Mouse (Mus musculus) ZHBTc4 (cell line): ENCODE measurements around the gene Ppp1r27.
"Not testable (repeated sequence)": the region's sequence is repeated elsewhere in the genome, so short reads cannot be mapped to it uniquely, and the experiment has no call there.

Source experiments
- DNase-seq: peaks from one replicate; pipeline ENCODE4 v3.0.0-alpha.2; 2011; ENCODE audit warnings: low read depth, low spot score

The Ppp1r27 gene

DNA sequence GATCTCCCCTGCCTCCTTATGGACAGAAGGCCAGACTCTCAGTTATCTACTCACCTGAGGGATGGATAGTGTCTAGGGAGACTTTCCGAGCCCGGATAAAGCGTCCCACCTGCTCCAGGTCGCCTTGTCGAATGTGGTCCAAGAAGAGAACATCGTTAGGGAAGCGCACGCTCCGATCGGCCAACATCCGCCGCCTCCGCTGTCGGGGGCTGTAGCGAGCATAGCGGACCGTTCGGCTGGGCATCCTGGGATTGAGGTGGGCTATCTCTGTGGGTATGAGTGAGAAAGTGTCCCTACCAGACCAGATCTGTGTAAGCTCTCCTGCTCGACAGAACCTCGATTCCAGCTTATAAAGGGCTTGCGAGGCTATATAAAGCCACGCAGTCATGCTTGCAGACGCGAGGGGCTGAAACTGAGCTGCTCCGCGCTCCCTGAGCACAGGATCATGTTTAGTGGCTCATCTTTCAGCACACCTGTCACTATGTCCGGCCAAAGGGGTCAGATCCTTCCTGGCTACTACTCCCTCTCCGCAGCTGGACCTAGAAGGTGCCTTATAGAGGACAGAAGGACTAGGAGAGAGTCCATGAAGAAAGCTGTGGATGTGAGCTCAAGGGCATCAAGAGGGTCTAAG, at the start of gene Ppp1r27:
Gene Ppp1r27 (minus strand): TSS at position 323 of the 631 bp plus-strand sequence.
- DNase-seq: peak; percentile 23

DNA sequence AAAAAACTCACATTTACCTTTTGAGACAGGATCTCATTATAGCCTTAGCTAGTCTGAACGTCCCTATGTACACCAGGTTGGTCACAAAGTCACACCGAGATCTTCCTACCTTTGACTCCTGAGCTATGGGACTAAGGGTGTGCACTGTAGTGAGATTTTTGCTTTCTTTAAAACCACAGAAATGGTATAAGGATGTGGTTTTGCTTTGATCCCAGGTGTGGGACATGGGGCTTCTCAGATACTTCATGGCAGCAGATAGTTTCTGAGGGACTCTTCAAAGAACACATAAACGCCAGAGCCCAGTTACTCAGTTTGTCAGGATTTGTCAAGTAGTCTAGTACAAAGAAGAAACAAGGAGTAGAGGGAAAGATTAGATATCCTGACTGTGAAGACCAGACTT, 49.8 kb upstream of the Ppp1r27 start:
- DNase-seq: no peak

- no peak for DNase-seq
These were observed 48.1 kb upstream of the Ppp1r27 start for GRCm38 (mm10) chr11:120598990-120599549.

- peak; percentile 98 for DNase-seq
These were observed 47.5 kb upstream of the Ppp1r27 start, which contains the start of the genes Alyref and Anapc11 for GRCm38 (mm10) chr11:120598283-120598989. Alyref (minus strand) TSS chr11:120598365. Anapc11 (plus strand) TSS chr11:120598421.

- DNase-seq: peak; percentile 54
These were observed 46.6 kb upstream of the Ppp1r27 start for GRCm38 (mm10) chr11:120597240-120598235.

- no peak for DNase-seq
These were observed 37.6 kb upstream of the Ppp1r27 start for GRCm38 (mm10) chr11:120588531-120588930.

GRCm38 (mm10) chr11:120583937-120584336, 33.0 kb upstream of the Ppp1r27 start:
- peak; percentile 39 for DNase-seq

GRCm38 (mm10) chr11:120582982-120583293, 32.0 kb upstream of the Ppp1r27 start:
- DNase-seq: not testable (repeated sequence)

GRCm38 (mm10) chr11:120582268-120582981, 31.5 kb upstream of the Ppp1r27 start:
- DNase-seq: peak; percentile 57

DNA sequence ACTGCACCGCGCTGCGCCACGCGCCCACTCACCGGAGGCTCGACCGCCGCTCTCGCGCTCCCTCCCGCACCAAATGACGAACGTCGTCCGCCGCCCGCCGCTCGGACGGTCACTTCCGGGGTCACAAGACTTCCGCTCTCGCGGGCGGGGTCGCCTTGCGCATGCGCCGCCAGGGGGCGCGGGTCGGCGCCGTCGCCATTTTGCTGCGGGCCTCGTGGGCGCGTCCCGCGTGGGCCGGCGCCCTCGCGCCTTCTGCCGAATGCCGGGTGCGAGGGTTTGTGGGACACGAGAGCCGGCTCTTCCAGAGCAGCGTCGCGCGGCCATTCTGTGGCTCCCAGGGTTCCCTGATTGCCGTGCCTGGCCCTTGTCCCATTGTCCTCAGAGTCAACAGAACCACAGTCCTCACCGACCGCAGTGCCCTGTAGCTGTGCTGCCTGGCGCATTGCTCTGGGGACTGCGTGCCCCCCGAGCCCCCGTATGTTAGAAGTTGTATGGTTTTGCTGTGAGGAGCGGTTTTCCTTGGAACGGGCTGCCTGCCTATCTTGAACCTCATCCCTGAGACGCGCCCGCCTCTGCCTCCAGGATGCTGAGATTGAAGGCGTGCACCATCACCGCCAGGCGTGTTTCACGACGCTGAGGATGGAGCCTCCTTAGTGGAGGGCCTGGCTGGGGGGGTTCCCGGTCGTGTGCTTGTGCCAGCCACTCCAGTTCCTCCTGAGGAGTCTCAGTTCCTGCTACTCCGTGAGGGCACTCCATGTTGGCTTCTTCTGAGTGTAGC, 30.7 kb upstream of the Ppp1r27 start, which contains the start of gene Arhgdia:
Gene Arhgdia (minus strand): TSS at position 135 of the 778 bp plus-strand sequence.
- peak; percentile 90 for DNase-seq

GRCm38 (mm10) chr11:120580871-120581331, 30.0 kb upstream of the Ppp1r27 start:
- peak; percentile 61 for DNase-seq

DNA sequence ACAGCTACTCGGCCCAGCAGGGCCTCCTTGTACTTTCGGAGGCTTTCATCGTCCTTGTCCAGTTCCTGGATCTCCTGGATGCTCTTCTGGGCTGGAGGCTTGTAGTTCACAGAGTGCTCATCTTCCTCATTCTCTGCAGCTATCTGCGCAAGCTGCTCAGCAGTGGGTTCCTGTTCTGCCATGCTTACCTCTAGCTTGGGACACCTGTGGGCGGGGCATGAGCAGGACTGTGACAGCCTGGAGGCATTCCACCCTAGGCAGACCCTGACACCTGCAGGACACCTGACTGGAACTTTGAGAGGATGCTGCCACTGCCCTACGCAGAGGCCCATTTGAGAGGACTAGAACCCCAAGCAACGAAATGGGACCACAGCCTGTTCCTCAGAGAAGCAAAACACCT, 29.3 kb upstream of the Ppp1r27 start:
- DNase-seq: peak; percentile 29

GRCm38 (mm10) chr11:120579316-120580107, 28.6 kb upstream of the Ppp1r27 start:
- DNase-seq: peak; percentile 87

- no peak for DNase-seq
These were observed 27.8 kb upstream of the Ppp1r27 start for GRCm38 (mm10) chr11:120578694-120579243.

GRCm38 (mm10) chr11:120578024-120578693, 27.2 kb upstream of the Ppp1r27 start:
- DNase-seq: no peak

DNA sequence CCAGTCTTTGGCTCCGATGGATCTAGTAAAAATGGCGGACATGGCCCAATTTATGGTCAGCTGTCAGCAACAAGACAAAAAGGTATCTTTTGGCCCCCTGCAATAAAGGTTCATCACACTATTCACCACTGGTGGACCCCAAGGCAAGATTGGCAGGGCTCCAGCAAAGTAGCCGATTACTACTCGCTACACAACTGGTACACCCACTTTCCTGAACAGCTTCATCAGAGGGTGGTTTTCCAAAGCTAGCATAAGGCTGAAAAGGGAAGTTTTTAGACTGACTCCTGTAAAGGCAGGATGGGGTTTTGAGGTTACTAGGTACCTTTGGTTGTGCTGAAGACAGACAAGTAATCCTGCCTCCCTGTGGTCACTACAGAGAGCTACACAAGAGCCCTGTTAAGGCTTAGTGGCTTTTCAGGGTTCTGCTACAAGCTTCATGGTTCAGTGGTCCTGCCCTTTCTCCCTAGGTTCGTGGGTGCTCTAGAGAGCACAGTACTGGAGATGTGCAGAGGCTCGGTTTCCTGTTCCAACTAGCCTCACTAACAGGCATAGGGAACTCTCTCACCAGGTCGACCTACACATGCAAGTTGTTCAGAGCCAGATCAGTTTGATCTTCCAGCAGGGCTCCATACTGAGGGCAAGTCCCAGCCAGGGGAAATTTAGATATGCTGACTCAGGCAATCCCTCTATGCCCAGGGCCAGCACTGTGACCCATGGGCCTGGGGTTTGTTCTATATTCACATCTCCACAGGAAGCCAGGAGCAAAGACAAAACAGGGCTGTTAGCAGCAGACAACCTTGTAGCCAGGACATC, 26.5 kb upstream of the Ppp1r27 start:
- DNase-seq: peak; percentile 60

DNA sequence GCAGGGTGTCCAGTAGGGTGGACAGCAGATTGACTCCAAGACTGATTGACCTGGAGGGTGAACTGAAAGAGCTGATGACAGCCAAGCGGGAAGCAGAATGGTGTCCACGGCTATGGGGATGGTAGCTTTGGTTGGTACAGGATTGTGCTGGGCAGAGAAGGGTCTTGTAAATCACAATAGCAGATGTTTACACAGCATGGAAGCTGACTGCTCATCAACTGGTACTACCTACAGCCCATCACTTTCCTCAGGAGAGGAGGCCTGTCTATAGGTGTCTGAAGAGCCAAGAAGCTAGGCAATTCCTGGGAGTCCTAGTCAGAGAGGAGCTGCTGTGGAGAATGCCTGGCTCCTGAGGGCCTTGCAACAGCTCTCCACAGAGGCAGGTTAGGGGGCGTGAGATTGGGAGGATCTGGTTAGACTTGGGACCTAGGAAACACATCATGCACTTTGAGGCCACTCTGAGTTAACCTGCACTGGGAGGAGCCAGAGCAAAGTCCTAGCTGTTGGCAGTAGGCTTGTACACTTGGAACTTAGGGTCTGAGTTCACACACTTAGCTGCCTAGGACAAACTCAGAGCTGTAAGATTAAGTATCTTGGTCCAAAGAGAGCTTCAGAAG, 25.5 kb upstream of the Ppp1r27 start:
- DNase-seq: no peak
